Mouse (Mus musculus) bone marrow macrophage, adult 2 months (primary cell): ENCODE data around the gene Cmtm7. TPM values are rescaled to one million over a fixed set of nuclear protein-coding genes. Genes with fewer than 3 reads are reported as not detected.

ENCODE experiments used
- H3K27ac ChIP-seq: 2 replicates; pipeline ENCODE4 v1.5.1; 2012; ENCODE audit warnings: low read depth, low read length; ENCODE audit not compliant: insufficient read depth
- H3K4me1 ChIP-seq: 2 replicates; pipeline ENCODE4 v1.6.1; 2012; ENCODE audit warnings: low read length; ENCODE audit not compliant: control insufficient read depth, insufficient read depth
- H3K4me3 ChIP-seq: 2 replicates; pipeline ENCODE4 v1.5.1; 2012; ENCODE audit warnings: mild to moderate bottlenecking, low read length, moderate library complexity; ENCODE audit not compliant: insufficient read depth
- CTCF ChIP-seq: IDR thresholded peaks from 2 replicates; pipeline ENCODE4 v1.5.1; 2012; ENCODE audit warnings: low read depth, mild to moderate bottlenecking, low read length, moderate library complexity
- POLR2A ChIP-seq: IDR thresholded peaks from 2 replicates; pipeline ENCODE4 v1.6.1; 2012; ENCODE audit warnings: mild to moderate bottlenecking, low read depth, low read length, borderline replicate concordance
- polyA plus RNA-seq: library from polyadenylated mRNA; stranded (reverse); fragments of >200 nt; gene quantifications from 2 replicates; pipeline ENCODE4 v1.2.4, GENCODE M21; 2012; ENCODE audit not compliant: missing spikeins, insufficient read depth, insufficient read length

Gene Cmtm7
- polyA plus RNA-seq: 184 and 192 TPM in 2 replicates

DNA sequence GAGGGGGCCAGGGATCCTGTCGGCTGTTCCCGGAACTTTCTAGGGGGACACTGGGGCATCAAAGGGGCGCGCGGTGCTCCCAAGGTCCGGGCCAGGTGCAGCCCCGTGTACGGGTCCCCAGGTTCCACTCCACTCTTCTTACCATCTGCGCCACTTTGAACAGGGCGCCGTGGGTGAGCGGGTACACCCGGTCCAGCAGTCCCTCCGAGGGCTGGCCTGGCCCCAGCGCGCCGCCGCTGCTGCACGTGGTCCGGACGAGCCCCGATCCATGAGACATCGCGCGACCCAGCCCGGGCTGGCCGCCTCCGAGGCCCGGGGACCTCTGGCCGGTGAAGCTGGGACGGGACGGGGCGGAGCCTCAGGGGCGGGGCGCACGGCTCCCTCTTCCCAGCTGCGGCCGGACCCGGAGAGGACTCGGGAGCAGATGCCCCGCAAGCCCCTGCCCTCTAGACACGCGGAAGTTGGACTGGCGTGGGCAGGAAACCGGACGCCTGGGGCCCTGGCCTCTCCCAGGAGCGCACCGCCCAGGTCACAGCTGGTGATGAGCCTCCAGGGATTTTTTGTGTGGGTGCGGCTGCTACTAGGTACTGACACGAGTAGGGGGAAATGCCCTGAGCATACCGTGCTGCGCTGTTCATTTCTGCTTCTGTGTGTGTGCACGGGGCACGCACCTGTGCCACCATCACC is at the start of gene Cmtm7:
Cmtm7 (minus strand) TSS at position 331 of the 687 bp plus-strand sequence.
- peaks cover 54% of the 10 kb centered on the region for H3K4me1 ChIP-seq
- peak within 1 kb of the TSS; percentile 99 for H3K27ac ChIP-seq
- H3K4me3 ChIP-seq: peak within 1 kb of the TSS; percentile 88
- 0 out of 2 replicates have a peak, but pooled peaks have one; percentile 9 for TF ChIP-seq POLR2A
- no peak for TF ChIP-seq CTCF

DNA sequence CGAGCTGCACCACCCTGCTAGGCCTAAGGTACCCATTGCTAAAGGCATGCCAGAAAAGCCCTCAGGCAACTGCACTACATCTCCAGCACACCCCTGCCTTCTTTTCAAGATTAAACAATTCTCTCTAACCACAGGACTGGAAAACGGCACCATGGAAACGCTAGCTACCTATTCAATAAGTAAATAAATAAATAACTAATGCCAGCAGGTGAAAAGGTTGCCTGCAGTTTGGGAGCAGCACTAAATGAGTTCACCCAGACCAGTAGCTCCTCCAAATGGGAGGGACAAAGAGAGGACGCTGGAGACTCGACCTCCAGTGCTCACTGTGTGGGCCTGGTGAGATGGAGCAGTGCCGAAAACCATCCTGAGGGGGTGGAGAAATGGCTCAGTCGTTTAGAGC is 48.7 kb upstream of the Cmtm7 start:
- no peaks in the 10 kb centered on the region for H3K4me1 ChIP-seq
- no peak for TF ChIP-seq CTCF
- TF ChIP-seq POLR2A: no peak
- H3K4me3 ChIP-seq: no peak overlapping the region
- H3K27ac ChIP-seq: no peak overlapping the region

DNA sequence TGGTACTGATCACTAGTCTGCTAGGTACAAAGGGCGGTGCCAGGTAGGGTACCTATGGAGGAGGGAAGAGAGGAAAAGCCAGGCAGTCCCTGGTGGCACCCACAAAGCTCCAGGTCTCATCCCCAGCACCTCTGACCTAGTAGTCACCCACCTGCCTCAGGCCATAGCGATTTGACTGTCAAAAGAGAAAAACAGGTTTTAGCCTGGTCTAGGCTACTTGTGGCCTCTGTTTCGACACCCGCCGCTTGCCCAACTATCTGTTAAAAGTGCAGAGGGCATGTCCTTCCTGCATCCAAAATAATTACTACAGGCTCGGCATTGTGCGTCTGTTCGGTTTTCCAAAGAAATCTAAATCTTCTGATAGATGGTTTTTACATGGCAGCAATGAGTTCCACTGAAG is 48.0 kb upstream of the Cmtm7 start:
- no peak overlapping the region for H3K27ac ChIP-seq
- H3K4me3 ChIP-seq: no peak overlapping the region
- H3K4me1 ChIP-seq: no peaks in the 10 kb centered on the region
- no peak for TF ChIP-seq CTCF
- TF ChIP-seq POLR2A: no peak

DNA sequence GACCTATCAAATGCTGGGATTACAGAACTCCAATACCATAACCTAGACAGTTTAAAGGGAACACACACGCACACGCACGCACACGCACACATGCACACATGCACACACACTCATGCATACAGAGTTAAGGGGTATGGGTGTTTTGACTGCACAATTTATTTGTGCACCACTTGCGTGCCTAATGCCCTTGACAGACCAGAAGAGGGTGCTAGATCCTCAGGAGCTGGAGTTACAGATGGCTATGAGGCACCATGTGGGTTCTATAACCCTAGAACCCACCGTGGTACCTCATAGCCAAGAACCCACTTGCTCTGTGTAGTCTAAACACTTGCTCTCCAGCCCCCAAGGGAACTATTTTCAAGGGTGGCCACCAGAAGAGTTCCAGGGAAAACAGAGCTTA is 46.7 kb upstream of the Cmtm7 start:
- TF ChIP-seq CTCF (no peak), POLR2A (no peak)
- Histone ChIP-seq H3K4me3 (no peak overlapping the region), H3K27ac (no peak overlapping the region), H3K4me1 (no peaks in the 10 kb centered on the region)

DNA sequence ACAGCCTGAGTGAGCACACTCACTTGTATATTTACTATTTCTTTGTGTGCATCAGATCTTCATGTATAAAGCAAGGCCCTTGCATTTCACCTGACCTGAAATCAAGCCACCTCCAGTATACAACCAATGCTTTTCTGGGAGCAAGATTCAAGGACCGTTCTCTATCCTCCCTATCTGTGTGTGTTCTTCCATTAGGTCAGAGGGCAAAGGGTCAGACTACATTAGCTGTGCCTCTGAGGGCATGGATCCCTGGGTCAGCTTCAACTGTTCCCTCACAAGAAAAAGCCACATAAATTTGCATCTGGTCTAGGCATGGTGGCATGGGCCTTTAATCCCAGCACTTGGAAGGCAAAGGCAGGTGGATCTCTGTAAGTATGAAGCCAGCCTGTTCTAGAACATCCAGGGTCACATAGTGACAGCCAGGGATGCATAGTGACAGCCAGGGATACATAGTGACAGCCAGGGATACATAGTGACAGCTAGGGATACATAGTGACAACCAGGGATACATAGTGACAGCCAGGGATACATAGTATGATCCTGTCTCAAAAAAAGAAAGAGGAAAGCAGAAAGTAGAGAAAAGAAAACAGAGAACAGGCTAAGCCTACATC is 45.7 kb upstream of the Cmtm7 start:
- no peak overlapping the region for H3K4me3 ChIP-seq
- no peak overlapping the region for H3K27ac ChIP-seq
- TF ChIP-seq CTCF (no peak), POLR2A (no peak)
- no peaks in the 10 kb centered on the region for H3K4me1 ChIP-seq

DNA sequence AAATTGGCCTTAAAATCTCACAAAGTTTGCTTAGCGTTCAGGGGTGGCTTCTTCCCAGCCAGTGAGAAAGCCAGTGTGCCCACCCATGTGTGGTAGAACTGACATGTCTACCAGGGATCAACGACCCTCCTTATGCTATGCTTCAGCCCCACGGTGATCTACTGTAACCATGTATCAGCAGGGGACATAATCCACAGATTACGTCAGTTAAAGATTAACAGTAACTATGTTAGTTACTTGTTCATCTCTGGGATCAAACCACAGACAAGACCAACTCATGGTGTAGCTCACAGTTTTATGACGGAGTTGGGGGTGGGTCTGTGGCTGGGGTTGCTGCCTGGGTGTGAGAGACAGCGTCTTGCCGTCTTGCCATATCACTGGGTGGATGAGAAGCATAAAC is 42.5 kb upstream of the Cmtm7 start:
- H3K4me3 ChIP-seq: no peak overlapping the region
- TF ChIP-seq POLR2A (no peak), CTCF (no peak)
- H3K27ac ChIP-seq: no peak overlapping the region
- H3K4me1 ChIP-seq: no peaks in the 10 kb centered on the region

DNA sequence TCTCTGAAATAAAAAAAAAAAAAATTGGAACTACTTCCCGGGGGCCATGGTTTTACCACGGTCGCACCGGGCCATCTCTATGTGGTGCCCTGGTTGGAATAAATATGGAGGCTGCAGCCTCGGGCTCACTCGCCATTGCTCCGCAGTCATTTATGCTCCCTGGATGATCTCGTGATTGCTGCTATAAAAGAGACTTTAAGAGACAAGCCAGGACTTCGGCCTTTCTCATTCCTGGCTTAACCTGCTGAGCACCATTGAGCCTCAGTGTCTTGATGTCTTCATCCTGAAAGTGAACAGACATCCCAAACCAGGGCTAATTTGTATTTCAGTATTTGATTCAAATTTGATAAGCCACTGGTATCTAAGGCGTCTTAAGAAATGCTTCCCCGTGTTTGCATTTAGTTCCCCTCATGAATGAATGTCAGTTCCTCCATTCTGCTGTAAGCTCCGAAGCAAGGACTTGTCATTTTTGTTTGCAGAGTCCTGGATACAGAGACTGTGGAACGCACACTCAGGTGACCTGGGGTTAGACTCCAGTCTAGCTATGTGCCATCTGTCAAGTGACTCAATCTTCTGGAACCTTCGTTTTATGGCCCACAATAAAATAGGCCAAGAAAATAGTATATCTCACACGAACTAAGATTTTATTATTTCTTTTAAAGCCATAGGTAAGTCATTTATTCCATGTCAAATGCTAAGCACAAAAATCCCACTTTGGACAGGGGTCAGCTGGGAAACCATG is 40.1 kb upstream of the Cmtm7 start:
- Histone ChIP-seq H3K4me1 (peaks cover 2% of the 10 kb centered on the region), H3K4me3 (no peak overlapping the region), H3K27ac (no peak overlapping the region)
- TF ChIP-seq CTCF (no peak), POLR2A (no peak)

DNA sequence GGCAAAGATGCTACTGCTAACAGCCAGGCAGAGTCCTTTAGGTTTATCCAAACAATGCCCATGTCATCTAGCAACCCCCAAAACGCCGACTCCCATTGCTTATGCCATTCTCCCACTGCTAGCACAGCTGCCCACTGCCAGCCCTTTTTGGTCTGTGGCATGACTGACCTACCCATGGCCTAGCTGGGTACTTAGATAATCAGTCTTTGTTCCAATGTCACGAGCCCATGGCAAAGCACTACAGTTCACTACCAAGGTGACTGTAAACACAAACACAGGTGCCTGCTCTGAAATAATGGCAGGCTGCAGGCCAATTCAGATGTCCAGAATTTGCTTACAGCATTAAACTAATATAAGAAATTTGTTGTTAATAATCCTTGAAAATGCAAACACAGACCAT is 37.3 kb upstream of the Cmtm7 start:
- H3K4me1 ChIP-seq: peaks cover 2% of the 10 kb centered on the region
- no peak overlapping the region for H3K27ac ChIP-seq
- TF ChIP-seq POLR2A (no peak), CTCF (no peak)
- H3K4me3 ChIP-seq: no peak overlapping the region

DNA sequence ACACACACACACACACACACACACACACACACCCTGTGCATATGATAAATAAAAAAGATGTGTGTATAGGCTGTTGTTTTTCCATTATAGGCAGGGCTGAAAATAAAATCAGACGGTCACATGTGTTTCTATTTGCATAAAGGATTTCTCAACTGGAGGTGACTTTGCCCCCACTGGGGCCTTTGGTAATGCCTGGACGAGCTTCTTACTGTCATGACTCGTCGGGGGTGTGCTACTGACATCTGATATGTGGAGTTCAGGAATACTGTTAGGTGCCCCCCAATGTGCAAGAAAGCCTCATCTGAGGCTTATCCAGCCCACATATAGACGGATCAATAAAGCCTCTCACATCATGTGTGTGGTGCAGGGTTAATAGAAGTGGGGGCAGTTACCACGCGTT is 35.4 kb upstream of the Cmtm7 start:
- H3K27ac ChIP-seq: no peak overlapping the region

DNA sequence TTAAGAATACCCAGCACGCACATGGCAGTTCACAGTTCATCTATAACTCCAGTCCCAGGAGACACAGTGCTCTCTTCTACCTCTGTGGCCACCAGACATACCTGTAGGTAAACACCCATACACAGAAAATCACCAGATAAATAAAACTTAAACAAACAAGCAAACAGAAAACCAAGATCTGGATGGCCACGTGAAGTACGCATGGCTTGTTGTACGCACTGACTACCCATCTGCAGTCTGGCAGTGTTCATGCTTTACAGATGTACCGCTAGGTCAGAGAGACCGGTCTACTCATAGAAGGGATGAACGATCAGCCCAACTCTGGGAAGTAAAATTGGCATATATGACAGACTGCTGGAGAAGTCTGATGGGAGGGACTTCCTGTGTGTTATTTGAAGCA is 34.5 kb upstream of the Cmtm7 start:
- no peak for TF ChIP-seq POLR2A
- TF ChIP-seq CTCF: no peak
- no peak overlapping the region for H3K4me3 ChIP-seq
- H3K27ac ChIP-seq: no peak overlapping the region
- H3K4me1 ChIP-seq: peaks cover 21% of the 10 kb centered on the region

More for the DNA sequence above, 35.4 kb upstream of the Cmtm7 start:
- TF ChIP-seq CTCF: no peak
- TF ChIP-seq POLR2A: no peak
- H3K4me1 ChIP-seq: peaks cover 13% of the 10 kb centered on the region
- no peak overlapping the region for H3K4me3 ChIP-seq
